Mouse (Mus musculus) layer of hippocampus, adult 9-10 months (tissue): ENCODE data around the gene Lzic.

Source experiments
- DNase-seq: peaks from one replicate; pipeline ENCODE4 v3.0.0; 2022; ENCODE audit warnings: low spot score

The Lzic gene

DNA sequence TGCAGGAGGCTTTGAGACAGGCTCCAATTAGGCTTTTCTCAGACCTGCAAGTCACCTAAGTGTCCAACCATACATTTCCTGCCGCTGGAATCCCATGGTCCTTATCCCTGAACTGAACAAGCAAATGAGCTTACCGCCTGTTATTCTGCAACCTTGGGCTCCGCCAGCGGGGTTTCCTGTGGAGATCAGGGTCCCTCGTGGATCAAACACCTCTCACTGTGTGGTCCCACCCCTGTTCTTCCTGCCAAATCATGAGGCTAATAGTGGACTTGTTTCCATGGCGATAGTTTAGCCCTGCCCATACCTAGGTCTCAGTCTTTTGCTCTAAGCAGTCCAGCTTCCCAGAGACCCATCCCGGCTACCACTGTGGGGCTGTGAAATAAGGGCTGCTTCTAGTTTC lies 41.3 kb downstream of the Lzic start:
- DNase-seq, result no peak

DNA sequence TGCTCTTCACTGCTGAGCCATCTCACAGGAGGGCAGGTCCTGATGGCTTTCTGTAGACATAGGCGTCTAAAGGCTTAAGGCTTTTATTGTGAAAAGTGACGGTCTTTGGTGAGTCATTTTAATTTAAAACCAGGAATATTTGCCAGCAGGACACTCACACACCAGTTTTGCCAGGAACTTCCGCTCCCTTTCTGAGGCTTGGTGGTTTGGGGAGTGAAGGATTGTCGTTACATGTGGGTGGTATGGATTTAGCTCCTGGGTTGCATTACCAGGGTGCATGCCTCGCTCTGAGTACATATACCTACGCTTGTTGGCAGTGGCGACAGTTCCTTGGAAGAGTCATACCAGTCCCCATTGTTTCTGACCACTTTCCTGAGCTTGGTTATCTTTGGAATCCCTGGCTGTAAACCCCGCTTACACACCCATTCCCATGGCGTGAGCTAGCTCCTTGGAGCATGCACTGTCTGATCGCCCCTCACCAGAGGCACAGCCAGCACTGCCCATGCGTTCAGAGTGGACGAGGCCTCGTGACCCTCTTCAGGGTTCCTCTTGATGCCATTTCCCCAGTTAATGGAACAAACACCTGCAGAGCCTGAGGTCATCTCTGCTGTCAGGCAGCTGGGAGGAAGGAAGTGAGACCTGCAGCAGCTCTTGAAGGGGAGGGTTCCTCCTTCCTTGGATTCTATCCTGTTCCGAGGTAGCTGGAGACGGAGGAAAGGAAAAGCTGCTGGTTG lies 42.8 kb downstream of the Lzic start:
- no peak for DNase-seq

DNA sequence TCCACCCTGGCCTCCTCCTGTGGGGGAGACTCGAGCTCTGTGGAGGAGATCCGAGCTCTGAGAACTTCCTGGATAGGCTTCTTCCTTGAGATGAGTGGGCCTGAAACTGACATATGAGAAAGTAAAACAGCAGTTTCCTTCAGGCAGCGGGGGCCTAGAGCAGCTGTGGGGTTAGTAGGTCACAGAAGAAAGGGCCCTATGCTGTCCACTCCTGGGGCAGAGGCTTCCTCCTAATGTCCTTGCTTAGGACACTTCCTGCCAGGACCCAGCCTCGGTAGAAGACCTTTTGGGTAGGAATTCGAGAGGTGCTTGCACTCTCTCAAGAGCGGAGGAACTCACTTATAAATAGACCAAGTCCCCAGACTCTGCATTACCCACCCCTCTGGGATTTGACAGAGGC lies 44.7 kb downstream of the Lzic start:
- no peak for DNase-seq

DNA sequence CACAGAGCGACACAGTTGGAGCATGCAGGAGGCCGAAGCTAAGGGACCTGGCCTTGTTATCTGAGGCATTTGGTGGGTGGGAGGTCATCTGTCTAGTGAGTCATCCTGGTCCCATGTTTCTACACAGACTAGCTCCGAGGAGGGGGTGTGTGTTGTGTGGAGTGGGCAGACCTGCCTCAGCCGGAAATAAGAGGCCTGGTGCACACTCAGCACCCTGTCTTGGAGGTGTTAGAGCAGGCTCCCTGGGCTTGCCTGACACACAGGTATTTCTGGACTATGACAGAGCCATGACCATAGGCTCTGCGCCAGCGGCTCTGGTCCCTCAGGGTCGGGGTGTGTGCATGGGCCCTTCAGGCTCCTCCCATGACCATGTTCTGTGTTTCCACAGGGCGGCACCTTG lies 54.4 kb downstream of the Lzic start:
- no peak for DNase-seq

DNA sequence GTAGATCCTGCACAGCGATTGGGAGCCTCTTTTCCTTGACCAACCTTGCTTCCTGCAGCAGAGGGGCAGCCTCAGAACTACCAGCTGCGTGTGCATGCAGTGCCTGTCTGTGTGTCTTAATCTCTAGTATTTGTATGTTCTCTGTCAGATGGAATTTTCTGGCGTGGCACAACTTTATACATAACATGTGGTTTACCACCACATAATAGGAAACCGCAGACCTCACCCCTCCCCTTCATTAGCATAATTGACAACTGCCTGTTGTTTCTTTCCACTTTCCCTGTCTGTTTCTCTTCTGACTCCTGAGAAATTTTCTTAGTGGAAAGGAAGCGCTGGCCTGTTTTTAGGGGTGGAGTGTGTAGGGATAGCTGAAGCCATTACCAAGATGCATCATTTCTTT lies 56.9 kb downstream of the Lzic start:
- DNase-seq, result no peak

DNA sequence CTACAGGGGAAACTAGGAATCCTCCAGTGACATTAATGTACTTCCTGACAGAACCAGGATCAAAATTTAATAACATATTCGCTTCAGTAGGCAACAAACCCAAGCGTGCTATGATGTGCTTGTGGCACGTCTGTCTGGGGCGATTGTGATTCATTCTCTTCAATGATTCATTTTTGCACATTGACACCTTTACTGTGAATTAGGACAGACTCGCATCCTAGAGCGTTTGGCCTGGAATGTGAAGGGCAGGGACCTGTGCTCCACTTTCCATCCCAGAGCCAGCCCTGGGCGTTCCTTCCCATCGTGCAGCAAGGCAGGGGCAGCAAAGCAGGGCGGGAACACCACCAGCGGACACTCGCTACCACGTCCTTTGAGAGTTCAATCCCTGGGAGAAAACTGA lies 57.4 kb downstream of the Lzic start:
- no peak for DNase-seq

DNA sequence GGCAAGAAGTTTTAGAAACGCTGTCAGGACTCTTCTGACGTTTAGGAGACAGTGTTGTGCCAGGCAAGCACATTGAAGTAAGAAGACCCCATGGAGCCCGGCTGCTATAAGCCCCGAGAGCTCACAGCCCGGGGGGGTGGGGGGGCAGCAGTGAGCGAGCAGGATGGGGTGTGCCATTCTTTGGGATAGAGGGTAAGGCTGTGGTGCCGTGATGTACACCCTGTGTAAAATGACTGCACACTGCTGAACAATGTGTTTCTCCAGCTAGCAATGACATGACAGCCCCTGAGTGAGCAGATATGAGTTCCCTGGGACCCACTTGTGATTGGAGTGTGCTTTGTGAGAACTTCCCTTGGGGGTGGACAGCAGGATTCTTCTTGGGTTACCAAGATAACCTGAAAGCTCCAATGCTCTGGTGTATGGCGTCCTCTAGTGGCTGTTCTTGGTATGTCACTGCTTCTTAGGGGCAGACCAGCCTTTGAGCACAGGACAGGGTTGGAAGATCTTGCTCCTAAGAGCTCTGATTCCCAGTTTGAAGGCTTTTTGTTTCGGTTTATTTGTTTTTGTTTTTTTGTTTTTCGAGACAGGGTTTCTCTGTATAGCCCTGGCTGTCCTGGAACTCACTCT lies 58.0 kb downstream of the Lzic start:
- DNase-seq, result peak; percentile 87

DNA sequence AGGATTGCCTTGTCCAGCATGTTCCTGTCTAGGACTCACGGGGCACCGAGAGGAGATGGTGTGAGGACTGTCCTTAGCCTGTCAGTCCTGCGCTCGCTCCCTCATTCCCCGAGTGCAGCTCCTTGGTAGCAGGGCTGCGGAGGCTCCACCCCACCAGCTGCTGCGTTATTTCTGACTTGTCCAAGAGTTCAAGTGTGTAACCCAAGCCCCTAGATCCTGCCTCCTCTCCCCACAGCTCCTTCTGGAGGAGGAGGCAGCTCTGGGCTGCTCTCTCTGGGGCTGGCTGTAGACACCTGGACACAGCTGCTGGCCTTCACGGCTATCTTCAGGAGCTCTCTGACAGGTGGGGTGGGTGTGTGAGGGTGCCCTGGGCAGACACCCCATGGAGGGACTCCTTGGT lies 59.9 kb downstream of the Lzic start:
- no peak for DNase-seq
